Mouse (Mus musculus) urinary bladder, adult 2 months (tissue): ENCODE measurements around the gene Klhl31. TPM values are rescaled to one million over a fixed set of nuclear protein-coding genes. Genes with fewer than 3 reads are reported as not detected.

Experiments
- DNase-seq: peaks from one replicate; pipeline ENCODE4 v3.0.0; 2022; ENCODE audit warnings: low spot score
- polyA plus RNA-seq: library from polyadenylated mRNA; depleted of rRNA; stranded (reverse); fragments of >200 nt; gene quantifications from 2 replicates; pipeline ENCODE4 v1.2.3, GENCODE M21; 2012; rRNA removed

The Klhl31 gene
- polyA plus RNA-seq, 1 experiment: 0.03 TPM

DNA sequence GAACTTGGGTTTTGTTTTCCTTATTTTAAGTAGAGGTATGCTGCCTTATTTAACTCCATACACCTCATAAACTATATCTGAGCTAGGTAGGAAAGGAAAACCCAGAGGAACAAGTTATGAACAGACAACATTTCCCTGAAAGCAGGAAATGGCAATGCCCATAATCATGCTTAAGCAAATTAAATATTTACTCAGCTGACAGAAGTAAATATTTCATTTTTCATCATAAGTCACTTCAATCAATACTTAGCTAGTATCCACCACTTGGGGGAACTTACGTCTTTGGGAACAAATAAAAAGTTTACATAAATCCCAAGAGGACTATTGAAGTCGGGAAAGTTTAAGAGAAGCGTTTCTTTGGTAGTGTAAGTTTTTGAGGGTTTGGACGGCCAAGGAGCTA lies 67.2 kb downstream of the Klhl31 start:
- DNase-seq: no peak

DNA sequence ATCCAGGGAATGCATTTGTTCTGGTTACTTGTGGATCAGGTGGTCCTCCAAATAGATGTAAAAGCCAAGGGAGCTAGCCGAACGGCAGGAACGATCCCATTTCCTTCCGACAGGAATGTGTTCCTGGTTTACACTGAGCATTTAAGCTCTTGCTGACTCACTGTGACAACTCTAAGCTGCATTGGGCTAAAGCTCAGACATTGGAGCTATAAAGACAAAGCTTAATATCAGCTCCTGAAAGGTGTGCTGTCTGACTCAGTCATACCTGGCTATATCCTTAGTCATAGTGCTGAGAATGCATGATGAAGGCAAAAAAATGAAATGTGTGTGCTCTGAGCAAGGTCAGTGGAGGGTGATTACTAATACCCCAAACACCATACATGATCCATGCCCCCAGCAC lies 67.8 kb downstream of the Klhl31 start:
- DNase-seq: no peak

DNA sequence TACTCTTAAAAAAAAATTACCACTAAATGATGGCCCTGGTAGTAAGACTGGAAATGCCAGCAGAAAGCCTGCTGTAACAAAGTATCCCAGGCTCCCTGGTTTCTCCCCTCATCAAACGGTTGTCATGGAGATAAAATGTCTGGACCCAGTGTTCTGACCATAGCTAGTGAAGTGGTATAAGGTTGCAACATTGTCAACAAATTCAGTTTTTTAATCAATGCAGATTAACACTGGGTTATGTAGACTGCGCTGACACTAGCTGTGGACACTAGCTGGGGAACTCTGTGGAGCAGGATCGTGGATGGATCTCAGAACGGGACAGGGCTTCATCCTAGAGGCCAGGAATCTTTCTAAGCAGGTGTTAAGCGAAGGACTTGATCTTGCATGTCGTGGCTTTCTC lies 70.2 kb downstream of the Klhl31 start:
- no peak for DNase-seq

DNA sequence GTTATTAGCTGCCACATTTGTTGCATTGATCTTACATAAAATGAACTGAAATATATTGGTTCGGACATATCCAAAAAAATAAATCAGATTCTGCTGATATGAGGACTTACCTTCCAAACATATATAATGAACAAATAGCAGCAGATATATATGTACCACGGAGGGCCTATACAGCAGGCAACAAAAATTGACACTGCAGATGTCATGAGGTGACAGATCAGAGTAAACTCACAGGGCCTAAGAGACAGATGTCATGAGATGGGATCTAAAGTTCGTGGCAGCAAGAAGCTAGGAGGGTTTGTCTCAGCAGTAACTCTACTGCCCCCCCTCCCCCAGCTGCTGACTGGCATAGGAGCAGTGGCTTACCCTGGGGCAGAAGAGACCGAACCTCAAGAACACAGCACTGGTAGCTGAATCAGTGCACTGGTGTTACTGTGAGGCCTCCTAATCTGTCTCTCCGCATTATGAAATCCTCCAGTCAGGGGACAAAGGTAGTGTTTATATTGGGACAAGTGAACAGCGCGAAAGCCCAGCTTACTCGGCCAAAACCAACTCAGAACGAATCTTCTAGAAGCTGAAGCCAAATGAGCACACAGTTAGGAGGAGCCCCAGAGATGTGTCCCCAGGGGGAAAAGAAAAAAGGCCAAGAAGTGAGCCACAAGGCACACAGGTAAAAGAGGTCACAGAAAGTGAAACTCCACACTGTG lies 71.3 kb downstream of the Klhl31 start:
- DNase-seq: no peak

DNA sequence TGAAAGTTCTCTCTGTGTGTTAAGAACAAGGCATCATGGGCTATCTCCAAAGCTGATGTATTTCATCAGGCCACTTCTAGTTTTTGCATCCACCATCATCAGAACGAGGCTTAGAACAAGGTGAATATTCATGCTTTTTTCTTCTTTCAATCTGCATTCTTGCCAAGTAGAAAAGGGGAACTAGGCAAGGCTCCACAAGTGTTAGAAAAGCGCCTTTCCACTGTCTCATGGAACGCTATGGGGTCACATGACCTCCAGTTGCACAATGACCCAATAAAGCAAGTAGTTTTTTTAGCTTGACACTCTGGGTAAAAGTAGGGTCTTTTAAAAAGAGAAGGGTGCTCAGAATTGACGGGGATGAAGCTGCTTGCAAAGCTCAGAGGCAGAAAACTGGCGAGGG lies 72.7 kb downstream of the Klhl31 start:
- DNase-seq: no peak

Other genes with a start within 250 kb of the Klhl31 start
- 31.3 and 33.2 TPM in 2 replicates for gene Lrrc1, start 91.6 kb upstream of the Klhl31 start, polyA plus RNA-seq
- 56.6 and 67.4 TPM in 2 replicates for gene Gclc, start 118.0 kb downstream of the Klhl31 start, polyA plus RNA-seq